Mouse (Mus musculus): Measurements from ENCODE around the gene Igfbp4. TPM values are rescaled to one million over a fixed set of nuclear protein-coding genes. Genes with fewer than 3 reads are reported as not detected.

Igfbp4 gene
- polyA plus RNA-seq, 1 experiment from 2014 or later = 252 TPM

GRCm38 (mm10) chr11:99065979-99066378 is 24.9 kb downstream of the Igfbp4 start:
- Histone ChIP-seq H3K27me3 (ENCODE audit: control insufficient read depth, insufficient read depth, low read length) (no peaks in the 10 kb centered on the region), H3K4me3 (ENCODE audit: low read depth, low read length) (no peak overlapping the region), H3K4me2 (ENCODE audit: low read depth, low read length, severe bottlenecking) (no peak overlapping the region), H3K27ac (ENCODE audit: low read depth, low read length) (no peak overlapping the region), H3K9ac (ENCODE audit: low read length) (no peak overlapping the region), H3K36me3 (ENCODE audit: control insufficient read depth, insufficient read depth, low read length) (no peaks in the 10 kb centered on the region), H3K4me1 (replicated peaks; ENCODE audit: control insufficient read depth, insufficient read depth, low read length) (peaks cover 2% of the 10 kb centered on the region; the same call in 1 of the 2 replicates), H3K9me3 (ENCODE audit: control insufficient read depth, low read length) (no peaks in the 10 kb centered on the region)
- WGBS = 32% methylated on average over 2 of the region's 2 CpGs
- ATAC-seq (replicated peaks; ENCODE audit: low FRiP score) = no peak
- DNase-seq (ENCODE audit: low spot score) = peak; percentile 83

- ATAC-seq (replicated peaks; ENCODE audit: low FRiP score) = no peak
- WGBS = 86% methylated on average over 8 of the region's 8 CpGs
- DNase-seq (ENCODE audit: low spot score) = no peak
- Histone ChIP-seq H3K4me2 (ENCODE audit: low read depth, low read length, severe bottlenecking) (no peak overlapping the region), H3K36me3 (ENCODE audit: control insufficient read depth, insufficient read depth, low read length) (no peaks in the 10 kb centered on the region), H3K9ac (ENCODE audit: low read length) (no peak overlapping the region), H3K9me3 (ENCODE audit: control insufficient read depth, low read length) (no peaks in the 10 kb centered on the region), H3K4me1 (replicated peaks; ENCODE audit: control insufficient read depth, insufficient read depth, low read length) (peaks cover 2% of the 10 kb centered on the region; the same call in 1 of the 2 replicates), H3K27ac (ENCODE audit: low read depth, low read length) (no peak overlapping the region), H3K27me3 (ENCODE audit: control insufficient read depth, insufficient read depth, low read length) (no peaks in the 10 kb centered on the region), H3K4me3 (ENCODE audit: low read depth, low read length) (no peak overlapping the region)
Measured at GRCm38 (mm10) chr11:99067591-99067990, 26.5 kb downstream of the Igfbp4 start.

DNA sequence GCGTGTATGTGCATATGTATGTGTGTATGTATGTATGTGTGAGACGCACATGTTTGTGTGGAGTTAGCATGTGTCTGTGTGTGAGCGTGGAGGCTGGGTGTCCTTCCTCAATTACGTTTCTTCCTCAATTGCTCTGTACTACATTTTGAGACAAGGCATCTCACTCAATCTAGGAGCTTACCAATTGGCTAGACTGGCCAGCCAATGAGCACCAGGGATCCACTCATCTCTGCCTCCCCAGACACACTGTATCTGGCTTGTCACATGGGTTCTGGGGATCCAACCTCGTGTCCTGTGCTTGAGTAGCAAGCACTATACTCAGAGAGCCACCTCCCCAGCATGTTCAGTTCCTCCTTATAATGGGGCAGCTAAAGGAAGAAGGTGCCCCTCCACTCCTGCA is 27.4 kb downstream of the Igfbp4 start:
- Histone ChIP-seq H3K4me1 (replicated peaks; ENCODE audit: control insufficient read depth, insufficient read depth, low read length) (peaks cover 1% of the 10 kb centered on the region; the same call in 1 of the 2 replicates), H3K4me2 (ENCODE audit: low read depth, low read length, severe bottlenecking) (no peak overlapping the region), H3K36me3 (ENCODE audit: control insufficient read depth, insufficient read depth, low read length) (no peaks in the 10 kb centered on the region), H3K9ac (ENCODE audit: low read length) (no peak overlapping the region), H3K9me3 (ENCODE audit: control insufficient read depth, low read length) (no peaks in the 10 kb centered on the region), H3K4me3 (ENCODE audit: low read depth, low read length) (no peak overlapping the region), H3K27me3 (ENCODE audit: control insufficient read depth, insufficient read depth, low read length) (no peaks in the 10 kb centered on the region), H3K27ac (ENCODE audit: low read depth, low read length) (no peak overlapping the region)
- WGBS = 80% methylated on average over 5 of the region's 5 CpGs
- ATAC-seq (replicated peaks; ENCODE audit: low FRiP score) (no peak), DNase-seq (ENCODE audit: low spot score) (no peak)

GRCm38 (mm10) chr11:99071866-99072265 is 30.8 kb downstream of the Igfbp4 start:
- Histone ChIP-seq H3K9ac (ENCODE audit: low read length) (no peak overlapping the region), H3K27ac (ENCODE audit: low read depth, low read length) (no peak overlapping the region), H3K4me3 (ENCODE audit: low read depth, low read length) (no peak overlapping the region), H3K36me3 (ENCODE audit: control insufficient read depth, insufficient read depth, low read length) (no peaks in the 10 kb centered on the region), H3K9me3 (ENCODE audit: control insufficient read depth, low read length) (no peaks in the 10 kb centered on the region), H3K27me3 (ENCODE audit: control insufficient read depth, insufficient read depth, low read length) (no peaks in the 10 kb centered on the region), H3K4me1 (replicated peaks; ENCODE audit: control insufficient read depth, insufficient read depth, low read length) (no peaks in the 10 kb centered on the region; the same call in 1 of the 2 replicates), H3K4me2 (ENCODE audit: low read depth, low read length, severe bottlenecking) (no peak overlapping the region)
- ATAC-seq (replicated peaks; ENCODE audit: low FRiP score) (no peak), DNase-seq (ENCODE audit: low spot score) (peak; percentile 74)
- WGBS = 56% methylated on average over 6 of the region's 6 CpGs

DNA sequence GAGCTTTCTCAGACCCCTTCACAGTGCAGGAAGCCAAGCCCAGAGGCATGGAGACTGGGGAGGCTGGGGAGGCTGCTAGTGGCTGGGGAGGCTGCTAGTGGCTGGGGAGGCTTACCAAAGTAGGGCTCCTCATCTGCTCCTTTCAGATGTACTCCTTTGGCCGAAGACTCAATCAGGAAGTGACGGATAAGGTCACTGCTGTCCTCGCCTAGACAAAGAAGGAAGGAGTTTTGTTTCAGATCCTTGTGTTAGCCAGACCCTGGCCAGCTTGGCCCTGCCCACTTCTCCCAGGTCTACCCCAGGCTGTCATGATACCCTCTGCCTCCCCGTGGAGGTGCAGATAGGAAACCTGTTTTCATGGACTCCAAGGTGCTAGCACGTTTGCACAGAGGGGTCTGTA is 32.7 kb downstream of the Igfbp4 start:
- Histone ChIP-seq H3K9ac (ENCODE audit: low read length) (no peak overlapping the region), H3K27me3 (ENCODE audit: control insufficient read depth, insufficient read depth, low read length) (no peaks in the 10 kb centered on the region), H3K36me3 (ENCODE audit: control insufficient read depth, insufficient read depth, low read length) (no peaks in the 10 kb centered on the region), H3K4me1 (replicated peaks; ENCODE audit: control insufficient read depth, insufficient read depth, low read length) (no peaks in the 10 kb centered on the region; the same call in 1 of the 2 replicates), H3K9me3 (ENCODE audit: control insufficient read depth, low read length) (no peaks in the 10 kb centered on the region), H3K4me2 (ENCODE audit: low read depth, low read length, severe bottlenecking) (no peak overlapping the region), H3K27ac (ENCODE audit: low read depth, low read length) (no peak overlapping the region), H3K4me3 (ENCODE audit: low read depth, low read length) (no peak overlapping the region)
- ATAC-seq (replicated peaks; ENCODE audit: low FRiP score) (no peak), DNase-seq (ENCODE audit: low spot score) (no peak)
- WGBS = 72% methylated on average over 5 of the region's 5 CpGs

- Histone ChIP-seq H3K4me1 (replicated peaks; ENCODE audit: control insufficient read depth, insufficient read depth, low read length) (0 out of 2 replicates have a peak, but pooled peaks cover 2% of the 10 kb centered on the region), H3K4me2 (ENCODE audit: low read depth, low read length, severe bottlenecking) (no peak overlapping the region), H3K36me3 (ENCODE audit: control insufficient read depth, insufficient read depth, low read length) (no peaks in the 10 kb centered on the region), H3K27ac (ENCODE audit: low read depth, low read length) (no peak overlapping the region), H3K9ac (ENCODE audit: low read length) (no peak overlapping the region), H3K9me3 (ENCODE audit: control insufficient read depth, low read length) (no peaks in the 10 kb centered on the region), H3K27me3 (ENCODE audit: control insufficient read depth, insufficient read depth, low read length) (no peaks in the 10 kb centered on the region), H3K4me3 (ENCODE audit: low read depth, low read length) (no peak overlapping the region)
- no peak for ATAC-seq (replicated peaks; ENCODE audit: low FRiP score)
- 84% methylated on average over 5 of the region's 5 CpGs for WGBS
- no peak for DNase-seq (ENCODE audit: low spot score)
Measured at GRCm38 (mm10) chr11:99076744-99077319, 35.8 kb downstream of the Igfbp4 start.

- ATAC-seq (replicated peaks; ENCODE audit: low FRiP score) (no peak), DNase-seq (ENCODE audit: low spot score) (no peak)
- H3K4me3 ChIP-seq (ENCODE audit: low read depth, low read length) = no peak overlapping the region
- H3K27ac ChIP-seq (ENCODE audit: low read depth, low read length) = no peak overlapping the region
- WGBS = 84% methylated on average over 8 of the region's 8 CpGs
- no peaks in the 10 kb centered on the region for H3K36me3 ChIP-seq (ENCODE audit: control insufficient read depth, insufficient read depth, low read length)
- no peak overlapping the region for H3K4me2 ChIP-seq (ENCODE audit: low read depth, low read length, severe bottlenecking)
- no peaks in the 10 kb centered on the region for H3K9me3 ChIP-seq (ENCODE audit: control insufficient read depth, low read length)
- no peaks in the 10 kb centered on the region for H3K27me3 ChIP-seq (ENCODE audit: control insufficient read depth, insufficient read depth, low read length)
- H3K9ac ChIP-seq (ENCODE audit: low read length) = no peak overlapping the region
- 0 out of 2 replicates have a peak, but pooled peaks cover 2% of the 10 kb centered on the region for H3K4me1 ChIP-seq (replicated peaks; ENCODE audit: control insufficient read depth, insufficient read depth, low read length)
Measured at GRCm38 (mm10) chr11:99077869-99078268, 36.8 kb downstream of the Igfbp4 start.

DNA sequence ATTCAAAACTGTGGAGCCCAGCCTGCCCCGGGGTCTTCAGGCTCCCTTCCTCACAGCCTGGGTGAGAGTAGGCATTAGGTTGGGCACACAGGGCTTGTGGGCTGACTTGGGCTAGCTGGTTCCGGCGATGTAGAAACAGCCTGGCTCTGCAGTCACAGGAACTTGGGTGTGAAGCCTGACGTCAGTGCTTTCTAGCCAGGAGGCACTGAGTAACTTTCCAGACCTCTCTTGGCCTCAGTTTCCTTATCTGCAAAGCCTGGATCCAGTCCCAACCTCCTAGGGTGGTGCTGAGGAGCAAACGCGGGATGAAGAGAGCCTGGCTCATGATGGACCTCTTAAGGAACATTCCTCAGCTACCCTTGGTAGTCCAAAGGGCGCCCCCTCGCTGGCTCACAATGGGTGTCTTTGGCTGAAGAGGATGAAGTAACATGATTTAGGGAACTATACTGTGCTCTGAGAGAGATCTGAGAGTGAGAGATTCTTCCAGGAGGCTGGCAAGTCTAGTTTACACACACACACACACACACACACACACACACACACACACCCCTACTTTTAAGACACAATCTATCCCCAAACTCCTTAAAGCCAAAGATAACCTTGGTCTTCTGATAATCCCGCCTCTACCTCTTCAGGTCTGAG is 40.0 kb downstream of the Igfbp4 start:
- no peaks in the 10 kb centered on the region for H3K9me3 ChIP-seq (ENCODE audit: control insufficient read depth, low read length)
- ATAC-seq (replicated peaks; ENCODE audit: low FRiP score) (no peak), DNase-seq (ENCODE audit: low spot score) (no peak)
- no peak overlapping the region for H3K27ac ChIP-seq (ENCODE audit: low read depth, low read length)
- no peaks in the 10 kb centered on the region for H3K27me3 ChIP-seq (ENCODE audit: control insufficient read depth, insufficient read depth, low read length)
- no peak overlapping the region for H3K9ac ChIP-seq (ENCODE audit: low read length)
- no peak overlapping the region for H3K4me2 ChIP-seq (ENCODE audit: low read depth, low read length, severe bottlenecking)
- WGBS = 91% methylated on average over 9 of the region's 9 CpGs
- no peaks in the 10 kb centered on the region for H3K36me3 ChIP-seq (ENCODE audit: control insufficient read depth, insufficient read depth, low read length)
- H3K4me3 ChIP-seq (ENCODE audit: low read depth, low read length) = no peak overlapping the region
- H3K4me1 ChIP-seq (replicated peaks; ENCODE audit: control insufficient read depth, insufficient read depth, low read length) = 0 out of 2 replicates have a peak, but pooled peaks cover 2% of the 10 kb centered on the region

GRCm38 (mm10) chr11:99081566-99081965 is 40.5 kb downstream of the Igfbp4 start:
- Histone ChIP-seq H3K9me3 (ENCODE audit: control insufficient read depth, low read length) (no peaks in the 10 kb centered on the region), H3K27ac (ENCODE audit: low read depth, low read length) (no peak overlapping the region), H3K4me2 (ENCODE audit: low read depth, low read length, severe bottlenecking) (no peak overlapping the region), H3K9ac (ENCODE audit: low read length) (no peak overlapping the region), H3K27me3 (ENCODE audit: control insufficient read depth, insufficient read depth, low read length) (no peaks in the 10 kb centered on the region), H3K4me1 (replicated peaks; ENCODE audit: control insufficient read depth, insufficient read depth, low read length) (0 out of 2 replicates have a peak, but pooled peaks cover 2% of the 10 kb centered on the region), H3K36me3 (ENCODE audit: control insufficient read depth, insufficient read depth, low read length) (no peaks in the 10 kb centered on the region), H3K4me3 (ENCODE audit: low read depth, low read length) (no peak overlapping the region)
- WGBS = 76% methylated on average over 3 of the region's 3 CpGs
- DNase-seq (ENCODE audit: low spot score) (no peak), ATAC-seq (replicated peaks; ENCODE audit: low FRiP score) (no peak)

Data from forebrain, embryonic 11.5 days (tissue).